Mouse (Mus musculus): ENCODE results near the gene Gba. TPM values are rescaled to one million over a fixed set of nuclear protein-coding genes. Genes with fewer than 3 reads are reported as not detected.

Gba gene
- polyA plus RNA-seq, 1 experiment from 2014 or later: 26.3 TPM

GRCm38 (mm10) chr3:89181749-89182500 is 20.8 kb upstream of the Gba start:
- no peak overlapping the region for H3K27ac ChIP-seq (ENCODE audit: low read depth)
- 0 out of 2 replicates have a peak overlapping the region, but pooled peaks have one; percentile 85 for H3K4me2 ChIP-seq (ENCODE audit: low read depth, low read length)
- H3K9me3 ChIP-seq (ENCODE audit: low read length): no peaks in the 10 kb centered on the region
- TF ChIP-seq CTCF (IDR thresholded peaks at IDR 0.05; ENCODE audit: low read depth): no peak
- TF ChIP-seq EP300 (IDR thresholded peaks at IDR 0.05; ENCODE audit: low read depth): no peak
- WGBS (ENCODE audit: insufficient replicate concordance): 86% methylated on average over 27 of the region's 27 CpGs
- H3K9ac ChIP-seq (replicated peaks): no peak overlapping the region
- peaks cover 27% of the 10 kb centered on the region for H3K4me1 ChIP-seq (ENCODE audit: insufficient read depth)
- H3K27me3 ChIP-seq (ENCODE audit: insufficient read depth, low read length): no peaks in the 10 kb centered on the region
- H3K36me3 ChIP-seq (replicated peaks; ENCODE audit: insufficient read depth, low read length): peaks cover 30% of the 10 kb centered on the region
- H3K4me3 ChIP-seq (ENCODE audit: low read depth, low read length): no peak overlapping the region
- DNase-seq (no peak), ATAC-seq (no peak)

DNA sequence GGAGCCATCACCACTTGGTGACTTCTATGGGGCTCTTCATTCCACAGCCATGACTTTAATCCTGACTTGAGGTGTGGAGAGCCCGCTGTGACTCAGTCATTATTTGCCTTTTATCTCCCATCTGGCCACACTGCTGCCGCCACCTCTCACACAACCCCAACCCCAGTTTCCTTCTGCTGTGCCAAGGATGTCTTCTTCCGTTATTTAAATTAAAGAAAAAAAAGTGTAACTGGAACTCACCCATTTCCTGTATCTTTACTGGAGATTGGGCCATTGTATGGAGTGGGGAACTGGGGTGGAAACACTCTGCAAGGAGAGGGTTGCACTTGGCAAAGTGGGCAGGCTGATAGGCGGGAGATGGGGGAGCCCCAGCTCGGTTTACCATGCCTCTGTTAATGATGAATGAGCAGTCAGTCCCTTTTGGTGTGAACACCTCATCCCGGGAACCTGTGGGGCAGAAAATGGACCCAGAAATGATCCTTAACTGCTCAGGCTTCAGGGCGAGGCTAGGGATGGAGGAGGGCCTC is 20.1 kb upstream of the Gba start:
- H3K36me3 ChIP-seq (replicated peaks; ENCODE audit: insufficient read depth, low read length): peaks cover 30% of the 10 kb centered on the region
- ATAC-seq (no peak), DNase-seq (no peak)
- H3K9ac ChIP-seq (replicated peaks): peak overlapping the region; percentile 61; the same call in 1 of the 2 replicates
- WGBS (ENCODE audit: insufficient replicate concordance): 31% methylated on average over 7 of the region's 7 CpGs
- TF ChIP-seq CTCF (IDR thresholded peaks at IDR 0.05; ENCODE audit: low read depth) (no peak), EP300 (IDR thresholded peaks at IDR 0.05; ENCODE audit: low read depth) (no peak)
- H3K9me3 ChIP-seq (ENCODE audit: low read length): no peaks in the 10 kb centered on the region
- H3K27me3 ChIP-seq (ENCODE audit: insufficient read depth, low read length): no peaks in the 10 kb centered on the region
- H3K27ac ChIP-seq (ENCODE audit: low read depth): no peak overlapping the region
- peaks cover 27% of the 10 kb centered on the region for H3K4me1 ChIP-seq (ENCODE audit: insufficient read depth)
- peak overlapping the region; percentile 85 for H3K4me2 ChIP-seq (ENCODE audit: low read depth, low read length)
- peak overlapping the region; percentile 53 for H3K4me3 ChIP-seq (ENCODE audit: low read depth, low read length)

DNA sequence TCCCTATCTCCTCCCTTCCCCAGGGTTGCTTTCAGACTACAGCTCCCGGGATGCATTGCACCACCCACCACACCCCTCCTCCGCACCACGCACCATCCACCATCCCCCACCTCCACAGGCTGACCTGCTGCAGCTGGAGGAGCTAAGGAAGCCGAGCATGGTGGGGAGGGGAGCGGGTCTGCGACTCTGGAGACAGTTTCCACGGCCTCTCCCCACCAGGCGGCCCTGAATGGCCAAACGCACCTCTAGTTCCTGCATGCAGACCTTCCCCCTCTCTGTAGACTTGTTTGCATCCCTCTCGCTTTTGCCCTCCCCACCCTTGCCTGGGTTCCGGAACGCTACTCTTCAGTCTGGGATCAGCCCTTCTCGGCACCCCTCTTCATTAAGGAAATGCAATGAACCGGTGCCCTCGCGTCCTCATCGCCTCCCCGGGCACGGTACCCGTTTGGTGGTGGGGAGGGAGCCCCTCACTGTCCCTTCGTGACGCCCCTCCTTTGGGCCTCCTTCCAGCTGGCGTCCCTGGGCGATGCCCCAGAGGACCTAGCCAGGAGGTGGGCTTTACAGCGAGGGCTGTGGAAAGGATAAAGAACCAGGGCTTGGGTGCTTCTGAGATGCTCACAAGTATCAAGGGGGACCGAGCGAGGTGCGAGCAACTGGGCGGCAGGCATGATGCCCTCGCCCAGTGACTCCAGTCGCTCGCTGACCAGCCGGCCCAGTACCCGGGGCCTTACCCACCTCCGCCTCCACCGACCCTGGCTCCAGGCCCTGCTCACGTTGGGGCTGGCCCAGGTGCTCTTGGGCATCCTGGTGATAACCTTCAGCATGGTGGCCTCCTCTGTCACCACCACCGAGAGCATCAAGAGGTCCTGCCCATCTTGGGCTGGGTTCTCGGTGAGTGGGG is 19.4 kb upstream of the Gba start, which contains the start of gene Fam189b:
Gene Fam189b (plus strand): TSS at position 86 of the 901 bp plus-strand sequence.
- H3K27ac ChIP-seq (ENCODE audit: low read depth): 0 out of 2 replicates have a peak within 1 kb of the TSS, but pooled peaks have one; percentile 8
- H3K9ac ChIP-seq (replicated peaks): peak within 1 kb of the TSS; percentile 61
- peak; percentile 87 for ATAC-seq
- H3K4me2 ChIP-seq (ENCODE audit: low read depth, low read length): peak within 1 kb of the TSS; percentile 85
- peak within 1 kb of the TSS; percentile 53 for H3K4me3 ChIP-seq (ENCODE audit: low read depth, low read length)
- H3K4me1 ChIP-seq (ENCODE audit: insufficient read depth): peaks cover 22% of the 10 kb centered on the region
- no peak for TF ChIP-seq EP300 (IDR thresholded peaks at IDR 0.05; ENCODE audit: low read depth)
- no peak for TF ChIP-seq CTCF (IDR thresholded peaks at IDR 0.05; ENCODE audit: low read depth)
- 13% methylated on average over 38 of the region's 39 CpGs for WGBS (ENCODE audit: insufficient replicate concordance)
- peaks cover 30% of the 10 kb centered on the region for H3K36me3 ChIP-seq (replicated peaks; ENCODE audit: insufficient read depth, low read length)
- H3K27me3 ChIP-seq (ENCODE audit: insufficient read depth, low read length): no peaks in the 10 kb centered on the region
- peak; percentile 78 for DNase-seq
- no peaks in the 10 kb centered on the region for H3K9me3 ChIP-seq (ENCODE audit: low read length)

- no peaks in the 10 kb centered on the region for H3K9me3 ChIP-seq (ENCODE audit: low read length)
- ATAC-seq (no peak), DNase-seq (no peak)
- peak overlapping the region; percentile 85 for H3K4me2 ChIP-seq (ENCODE audit: low read depth, low read length)
- 79% methylated on average over 6 of the region's 6 CpGs for WGBS (ENCODE audit: insufficient replicate concordance)
- peaks cover 29% of the 10 kb centered on the region for H3K36me3 ChIP-seq (replicated peaks; ENCODE audit: insufficient read depth, low read length)
- H3K27ac ChIP-seq (ENCODE audit: low read depth): no peak overlapping the region
- peaks cover 17% of the 10 kb centered on the region for H3K4me1 ChIP-seq (ENCODE audit: insufficient read depth)
- H3K27me3 ChIP-seq (ENCODE audit: insufficient read depth, low read length): no peaks in the 10 kb centered on the region
- TF ChIP-seq EP300 (IDR thresholded peaks at IDR 0.05; ENCODE audit: low read depth): no peak
- TF ChIP-seq CTCF (IDR thresholded peaks at IDR 0.05; ENCODE audit: low read depth): no peak
- no peak overlapping the region for H3K4me3 ChIP-seq (ENCODE audit: low read depth, low read length)
- H3K9ac ChIP-seq (replicated peaks): 0 out of 2 replicates have a peak overlapping the region, but pooled peaks have one; percentile 61
Observed at GRCm38 (mm10) chr3:89183959-89184315, 18.8 kb upstream of the Gba start.

DNA sequence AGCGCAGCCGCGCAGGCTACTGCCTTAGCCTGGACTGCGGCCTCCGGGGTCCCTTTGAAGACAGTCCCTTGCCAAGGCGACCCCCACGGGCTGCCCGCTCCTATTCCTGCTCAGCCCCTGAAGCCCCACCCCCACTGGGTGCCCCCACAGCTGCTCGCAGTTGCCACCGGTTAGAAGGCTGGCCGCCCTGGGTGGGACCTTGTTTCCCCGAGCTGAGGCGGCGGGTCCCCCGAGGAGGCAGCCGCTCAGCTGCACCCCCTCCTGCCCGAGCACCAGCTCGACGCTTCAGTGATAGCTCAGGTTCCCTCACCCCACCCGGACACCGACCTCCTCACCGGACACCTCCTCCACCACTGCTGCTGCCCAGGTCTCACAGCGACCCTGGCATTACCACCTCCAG is 15.5 kb upstream of the Gba start:
- H3K4me1 ChIP-seq (ENCODE audit: insufficient read depth): peaks cover 16% of the 10 kb centered on the region
- 53% methylated on average over 23 of the region's 23 CpGs for WGBS (ENCODE audit: insufficient replicate concordance)
- H3K27ac ChIP-seq (ENCODE audit: low read depth): 0 out of 2 replicates have a peak overlapping the region, but pooled peaks have one; percentile 16
- no peaks in the 10 kb centered on the region for H3K27me3 ChIP-seq (ENCODE audit: insufficient read depth, low read length)
- H3K9me3 ChIP-seq (ENCODE audit: low read length): no peaks in the 10 kb centered on the region
- ATAC-seq (no peak), DNase-seq (no peak)
- no peak overlapping the region for H3K4me3 ChIP-seq (ENCODE audit: low read depth, low read length)
- peak overlapping the region; percentile 29; the same call in 1 of the 2 replicates for H3K4me2 ChIP-seq (ENCODE audit: low read depth, low read length)
- peaks cover 4% of the 10 kb centered on the region for H3K36me3 ChIP-seq (replicated peaks; ENCODE audit: insufficient read depth, low read length)
- H3K9ac ChIP-seq (replicated peaks): no peak overlapping the region
- TF ChIP-seq EP300 (IDR thresholded peaks at IDR 0.05; ENCODE audit: low read depth) (no peak), CTCF (IDR thresholded peaks at IDR 0.05; ENCODE audit: low read depth) (no peak)

All from liver, postnatal 0 days (tissue).